Mouse (Mus musculus) C2C12 (cell line): ENCODE data around the gene Mtor. TPM values are rescaled to one million over a fixed set of nuclear protein-coding genes. Genes with fewer than 3 reads are reported as not detected.
A peak's percentile ranks its signal among the peaks of the same experiment; 100 is the strongest.

Source experiments
- H3K27me3 ChIP-seq: one replicate; pipeline ENCODE4 v1.6.1; 2011; ENCODE audit not compliant: control insufficient read depth, insufficient read depth, insufficient read length
- H3K36me3 ChIP-seq: one replicate; pipeline ENCODE4 v1.6.1; 2011; ENCODE audit not compliant: control insufficient read depth, insufficient read depth
- H3K4me3 ChIP-seq: one replicate; pipeline ENCODE4 v1.5.1; 2011; ENCODE audit warnings: mild to moderate bottlenecking, control low read depth; ENCODE audit not compliant: poor library complexity, insufficient read depth, severe bottlenecking
- H3K79me2 ChIP-seq: one replicate; pipeline ENCODE4 v1.6.1; 2011; ENCODE audit not compliant: control insufficient read depth, insufficient read depth
- H3K79me3 ChIP-seq: one replicate; pipeline ENCODE4 v1.6.1; 2011; ENCODE audit warnings: low read depth, control low read depth
- H3ac ChIP-seq: one replicate; pipeline ENCODE3; 2011; ENCODE audit warnings: low read depth; ENCODE audit not compliant: control insufficient read depth, insufficient read length
- CEBPB ChIP-seq: IDR thresholded peaks from one replicate; pipeline ENCODE4 v1.6.1; 2011; ENCODE audit warnings: low read depth, mild to moderate bottlenecking, control low read depth, moderate library complexity
- CTCF ChIP-seq: IDR thresholded peaks from one replicate; pipeline ENCODE4 v1.5.1; 2011; ENCODE audit not compliant: control insufficient read depth, insufficient read depth, insufficient read length
- FOSL1 ChIP-seq: IDR thresholded peaks from one replicate; pipeline ENCODE4 v1.8.0; 2011; ENCODE audit warnings: mild to moderate bottlenecking, low read length; ENCODE audit not compliant: poor library complexity, insufficient read depth, severe bottlenecking
- MAX ChIP-seq: IDR thresholded peaks from one replicate; pipeline ENCODE4 v1.6.1; 2011; ENCODE audit warnings: mild to moderate bottlenecking, control low read depth
- MYOD1 ChIP-seq: IDR thresholded peaks from one replicate; pipeline ENCODE4 v1.6.1; 2011; ENCODE audit warnings: low read depth; ENCODE audit not compliant: control insufficient read depth, insufficient read length
- MYOG ChIP-seq: IDR thresholded peaks from one replicate; pipeline ENCODE4 v1.6.1; 2011; ENCODE audit not compliant: control insufficient read depth, insufficient read length; ENCODE audit errors: extremely low read depth
- USF1 ChIP-seq: IDR thresholded peaks from one replicate; pipeline ENCODE4 v1.6.1; 2011; ENCODE audit warnings: low read depth, mild to moderate bottlenecking, control low read depth, moderate library complexity
- polyA plus RNA-seq: library from polyadenylated mRNA; unstranded; fragments of >200 nt; fragmentation: generic; extraction: Trizol; gene quantifications from one replicate; pipeline ENCODE4 v1.2.1, GENCODE M21; 2012; ENCODE audit warnings: missing spikeins

Mtor gene
- polyA plus RNA-seq, 1 experiment = 20.0 TPM

GRCm38 (mm10) chr4:148581422-148581821 is 133.0 kb downstream of the Mtor start:
- no peak for TF ChIP-seq MYOG
- TF ChIP-seq FOSL1 = no peak
- no peak for TF ChIP-seq USF1
- no peak for TF ChIP-seq CEBPB
- TF ChIP-seq MYOD1 = no peak
- no peak for TF ChIP-seq CTCF
- no peak for TF ChIP-seq MAX
- H3K79me3 ChIP-seq = no peaks in the 10 kb centered on the region
- H3K36me3 ChIP-seq = peaks cover 46% of the 10 kb centered on the region

GRCm38 (mm10) chr4:148583257-148583656 is 134.8 kb downstream of the Mtor start:
- TF ChIP-seq CTCF (no peak), USF1 (no peak), CEBPB (no peak), MYOG (no peak), FOSL1 (no peak), MAX (no peak), MYOD1 (no peak)
- Histone ChIP-seq H3K79me2 (no peaks in the 10 kb centered on the region), H3K4me3 (no peak overlapping the region), H3K27me3 (no peaks in the 10 kb centered on the region), H3ac (no peak overlapping the region), H3K79me3 (no peaks in the 10 kb centered on the region), H3K36me3 (peaks cover 30% of the 10 kb centered on the region)

More at GRCm38 (mm10) chr4:148581422-148581821, 133.0 kb downstream of the Mtor start:
- H3K27me3 ChIP-seq = no peaks in the 10 kb centered on the region
- H3K4me3 ChIP-seq = no peak overlapping the region
- H3ac ChIP-seq = no peak overlapping the region
- no peaks in the 10 kb centered on the region for H3K79me2 ChIP-seq

- H3K27me3 ChIP-seq = no peaks in the 10 kb centered on the region
- H3K4me3 ChIP-seq = no peak overlapping the region
- TF ChIP-seq CTCF (no peak), CEBPB (no peak), MAX (no peak), MYOG (no peak), FOSL1 (no peak), USF1 (no peak), MYOD1 (no peak)
- no peaks in the 10 kb centered on the region for H3K36me3 ChIP-seq
- H3ac ChIP-seq = no peak overlapping the region
- H3K79me2 ChIP-seq = peaks cover 3% of the 10 kb centered on the region
- H3K79me3 ChIP-seq = no peaks in the 10 kb centered on the region
These were observed 138.2 kb downstream of the Mtor start for GRCm38 (mm10) chr4:148586648-148587047.

GRCm38 (mm10) chr4:148588793-148589192 is 140.4 kb downstream of the Mtor start:
- Histone ChIP-seq H3K36me3 (peaks cover 13% of the 10 kb centered on the region), H3ac (no peak overlapping the region), H3K79me2 (peaks cover 24% of the 10 kb centered on the region), H3K79me3 (peaks cover 19% of the 10 kb centered on the region), H3K27me3 (no peaks in the 10 kb centered on the region), H3K4me3 (no peak overlapping the region)
- TF ChIP-seq USF1 (no peak), MYOG (no peak), CEBPB (no peak), MYOD1 (no peak), CTCF (no peak), FOSL1 (no peak), MAX (no peak)

GRCm38 (mm10) chr4:148589565-148589964 is 141.2 kb downstream of the Mtor start:
- no peak for TF ChIP-seq MYOG
- TF ChIP-seq CEBPB = no peak
- no peak for TF ChIP-seq MAX
- H3K79me2 ChIP-seq = peaks cover 32% of the 10 kb centered on the region
- peaks cover 20% of the 10 kb centered on the region for H3K36me3 ChIP-seq
- H3ac ChIP-seq = no peak overlapping the region
- peaks cover 23% of the 10 kb centered on the region for H3K79me3 ChIP-seq
- no peak overlapping the region for H3K4me3 ChIP-seq
- H3K27me3 ChIP-seq = no peaks in the 10 kb centered on the region

- H3K4me3 ChIP-seq = peak overlapping the region; percentile 22
- peak overlapping the region; percentile 66 for H3ac ChIP-seq
- TF ChIP-seq CTCF (no peak), FOSL1 (no peak), CEBPB (no peak), MYOG (no peak), MAX (no peak), USF1 (no peak), MYOD1 (no peak)
These were observed 142.2 kb downstream of the Mtor start for GRCm38 (mm10) chr4:148590421-148591170.

More at GRCm38 (mm10) chr4:148590421-148591170, 142.2 kb downstream of the Mtor start:
- H3K36me3 ChIP-seq = peaks cover 31% of the 10 kb centered on the region
- H3K27me3 ChIP-seq = no peaks in the 10 kb centered on the region
- peaks cover 41% of the 10 kb centered on the region for H3K79me2 ChIP-seq
- peaks cover 23% of the 10 kb centered on the region for H3K79me3 ChIP-seq
